In the genomic region with DNA sequence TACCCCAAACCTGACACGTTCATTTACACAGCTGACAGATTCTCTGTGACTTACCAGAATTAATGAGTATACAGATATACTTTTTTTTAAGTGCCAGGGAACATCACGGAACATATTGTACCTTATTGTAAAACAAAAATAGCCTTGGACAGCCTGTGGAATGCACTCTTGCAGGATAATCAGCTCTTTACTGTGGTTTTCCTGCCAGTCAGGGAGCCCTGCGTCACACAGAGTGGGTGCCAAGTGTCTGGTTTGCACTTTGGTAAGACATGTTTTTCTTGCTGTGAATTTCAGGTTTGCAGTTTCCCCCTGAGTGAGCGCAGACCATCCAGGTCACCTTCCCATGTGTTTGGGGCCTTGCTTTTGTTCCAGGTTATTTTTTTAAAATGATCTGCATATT, we compare ENCODE assay signal across 8 mouse cellular contexts. TPM values are rescaled to one million over a fixed set of nuclear protein-coding genes. Genes with fewer than 3 reads are reported as not detected.
A peak's percentile ranks its signal among the peaks of the same experiment; 100 is the strongest.
DNase-seq lines count a peak whose midpoint lies in the region; ATAC-seq lines count a peak whose summit lies in the region.

No protein-coding gene starts in this region.

- H3K9ac ChIP-seq in hindbrain, embryonic 14.5 days: no peak overlapping the region

- peak; percentile 17 for DNase-seq in adrenal gland, postnatal 14 days
- DNase-seq in adrenal gland, adult 8-10 months: no peak
- peak; percentile 49 for DNase-seq in ovary, adult 18-20 months (ENCODE audit: low spot score)
- no peak for DNase-seq in ovary, postnatal 10 days (ENCODE audit: low spot score)
- DNase-seq in kidney, postnatal 25 days: peak; percentile 84 to 93
- peak; percentile 17 for DNase-seq in right cerebral cortex, postnatal 25 days
- no peak for DNase-seq in urinary bladder, adult 18-20 months (ENCODE audit: low spot score in 2 of 2)
- no peak for DNase-seq in hindbrain, embryonic 14.5 days (ENCODE audit: low spot score)

- H3K27ac ChIP-seq in hindbrain, embryonic 14.5 days: no peak overlapping the region

- H3K4me1 ChIP-seq in hindbrain, embryonic 14.5 days (replicated peaks; ENCODE audit: control insufficient read depth, insufficient read depth, low read length): no peaks in the 10 kb centered on the region

- no peak for ATAC-seq in hindbrain, embryonic 14.5 days (ENCODE audit: low FRiP score)

- no peak overlapping the region for H3K4me3 ChIP-seq in hindbrain, embryonic 14.5 days (replicated peaks; ENCODE audit: low read length)

- no peaks in the 10 kb centered on the region for H3K27me3 ChIP-seq in hindbrain, embryonic 14.5 days (ENCODE audit: control insufficient read depth, insufficient read depth, low read length)

- no peaks in the 10 kb centered on the region for H3K36me3 ChIP-seq in hindbrain, embryonic 14.5 days (replicated peaks; ENCODE audit: control insufficient read depth, insufficient read depth)

- no peak overlapping the region for H3K4me2 ChIP-seq in hindbrain, embryonic 14.5 days (replicated peaks)

- 80% methylated on average over 4 of the region's 4 CpGs for WGBS in hindbrain, embryonic 14.5 days

- no peaks in the 10 kb centered on the region for H3K9me3 ChIP-seq in hindbrain, embryonic 14.5 days (ENCODE audit: control insufficient read depth, low read length)

RNA-seq across cellular contexts. Expression of a gene that starts 15.8 kb away (rescaled TPM):
- 1.0 and 1.5 TPM in 2 replicates for total RNA-seq in adrenal gland, postnatal 14 days (2021)
- total RNA-seq in adrenal gland, adult 8-10 months (2022): 1 to 10 TPM in 1 of 4 experiments, under 1 TPM in 3; 0.78 to 2.1 (median 0.84) TPM
- 0.09 and 0.19 TPM in 2 replicates for polyA plus RNA-seq in hindbrain, embryonic 14.5 days (2014; fragmentation: Nextera tagmentation; extraction: Ambion mirVana)

Comparison
In these comparisons a context has a peak if more than half of its experiments do, and no peak if none do; other contexts are left out.
1. DNase-seq: peak in adrenal gland, postnatal 14 days (single experiment), ovary, adult 18-20 months (single experiment), kidney, postnatal 25 days (2 of 2) and right cerebral cortex, postnatal 25 days (single experiment); none in adrenal gland, adult 8-10 months (single experiment), ovary, postnatal 10 days (single experiment), urinary bladder, adult 18-20 months (0 of 2) and hindbrain, embryonic 14.5 days (single experiment).